Mouse (Mus musculus): Measurements from ENCODE around the gene Acox1. TPM values are rescaled to one million over a fixed set of nuclear protein-coding genes. Genes with fewer than 3 reads are reported as not detected.

The Acox1 gene
- polyA plus RNA-seq, 1 experiment from 2014 or later, result 54.5 TPM

Other genes starting within 250 kb of the Acox1 start
- gene Itgb4, start 224.3 kb downstream of the Acox1 start, polyA plus RNA-seq (2015; fragmentation: Nextera tagmentation; extraction: Ambion mirVana), result 0.52 and 0.69 TPM in 2 replicates
- gene Galk1, start 186.3 kb downstream of the Acox1 start, polyA plus RNA-seq (2015; fragmentation: Nextera tagmentation; extraction: Ambion mirVana), result 58.9 and 64.2 TPM in 2 replicates
- gene H3f3b, start 171.1 kb downstream of the Acox1 start, polyA plus RNA-seq (2015; fragmentation: Nextera tagmentation; extraction: Ambion mirVana), result 2,534 and 2,591 TPM in 2 replicates
- 40.4 and 40.8 TPM in 2 replicates for gene Unk, start 168.7 kb downstream of the Acox1 start, polyA plus RNA-seq (2015; fragmentation: Nextera tagmentation; extraction: Ambion mirVana)
- 0.70 and 0.80 TPM in 2 replicates for gene Unc13d, start 121.1 kb downstream of the Acox1 start, polyA plus RNA-seq (2015; fragmentation: Nextera tagmentation; extraction: Ambion mirVana)
- gene Wbp2, start 112.0 kb downstream of the Acox1 start, polyA plus RNA-seq (2015; fragmentation: Nextera tagmentation; extraction: Ambion mirVana), result 138 and 144 TPM in 2 replicates
- gene Trim47, start 71.8 kb downstream of the Acox1 start, polyA plus RNA-seq (2015; fragmentation: Nextera tagmentation; extraction: Ambion mirVana), result 7.0 and 7.7 TPM in 2 replicates
- 1.6 and 1.9 TPM in 2 replicates for gene Trim65, start 67.9 kb downstream of the Acox1 start, polyA plus RNA-seq (2015; fragmentation: Nextera tagmentation; extraction: Ambion mirVana)
- gene Mrpl38, start 60.2 kb downstream of the Acox1 start, polyA plus RNA-seq (2015; fragmentation: Nextera tagmentation; extraction: Ambion mirVana), result 77.7 and 78.5 TPM in 2 replicates
- gene Fbf1, start 30.9 kb downstream of the Acox1 start, polyA plus RNA-seq (2015; fragmentation: Nextera tagmentation; extraction: Ambion mirVana), result 71.4 and 73.5 TPM in 2 replicates
- gene Ten1, start 190 bp downstream of the Acox1 start, polyA plus RNA-seq (2015; fragmentation: Nextera tagmentation; extraction: Ambion mirVana), result 81.5 and 91.7 TPM in 2 replicates
- gene Evpl, start 39.0 kb upstream of the Acox1 start, polyA plus RNA-seq (2015; fragmentation: Nextera tagmentation; extraction: Ambion mirVana), result 0.19 and 0.33 TPM in 2 replicates
- 68.9 and 71.5 TPM in 2 replicates for gene Srp68, start 75.2 kb upstream of the Acox1 start, polyA plus RNA-seq (2015; fragmentation: Nextera tagmentation; extraction: Ambion mirVana)
- gene Galr2, start 81.9 kb upstream of the Acox1 start, polyA plus RNA-seq (2015; fragmentation: Nextera tagmentation; extraction: Ambion mirVana), result 0.29 TPM in 1 of 2 replicates, not detected in the other
- 109 and 114 TPM in 2 replicates for gene Exoc7, start 108.2 kb upstream of the Acox1 start, polyA plus RNA-seq (2015; fragmentation: Nextera tagmentation; extraction: Ambion mirVana)
- 9.5 and 14.7 TPM in 2 replicates for gene Foxj1, start 136.4 kb upstream of the Acox1 start, polyA plus RNA-seq (2015; fragmentation: Nextera tagmentation; extraction: Ambion mirVana)
- 53.4 and 55.6 TPM in 2 replicates for gene Rnf157, start 214.0 kb upstream of the Acox1 start, polyA plus RNA-seq (2015; fragmentation: Nextera tagmentation; extraction: Ambion mirVana)
- gene Ubald2, start 235.0 kb upstream of the Acox1 start, polyA plus RNA-seq (2015; fragmentation: Nextera tagmentation; extraction: Ambion mirVana), result 58.8 and 59.5 TPM in 2 replicates